In genomic region chr6:100127221-100128143, GRCm38 (mm10) we compare ENCODE assay signal across 8 mouse cellular contexts.
DNase-seq lines count a peak whose midpoint lies in the region; ATAC-seq and TF ChIP-seq lines count a peak whose summit lies in the region.

No protein-coding gene starts in this region.

- DNase-seq in forebrain, embryonic 11.5 days (ENCODE audit: low spot score) = peak; percentile 58
- no peak for DNase-seq in forebrain, embryonic 10.5 days (ENCODE audit: extremely low spot score, low spot score)
- peak; percentile 95 for DNase-seq in kidney, postnatal 10 days
- DNase-seq in liver, embryonic 11.5 days (ENCODE audit: low spot score) = no peak
- DNase-seq in yolk sac, embryonic 10.5 days (ENCODE audit: low spot score) = peak; percentile 75

- no peak for ATAC-seq in forebrain, embryonic 11.5 days (replicated peaks; ENCODE audit: low FRiP score)
- peak; percentile 49; the same call in 1 of the 2 replicates for ATAC-seq in forebrain, embryonic 12.5 days (ENCODE audit: low FRiP score)
- ATAC-seq in heart, embryonic 14.5 days (ENCODE audit: insufficient number of reproducible peaks, insufficient read depth, low FRiP score, low read depth) = peak; percentile 65
- ATAC-seq in liver, embryonic 11.5 days (replicated peaks; ENCODE audit: low FRiP score) = 0 out of 2 replicates have a peak, but pooled peaks have one; percentile 10

- 60% methylated on average over 15 of the region's 15 CpGs for WGBS in forebrain, embryonic 11.5 days
- WGBS in forebrain, embryonic 10.5 days = 55% methylated on average over 15 of the region's 15 CpGs
- WGBS in forebrain, embryonic 12.5 days = 46% methylated on average over 15 of the region's 15 CpGs
- 25% methylated on average over 15 of the region's 15 CpGs for WGBS in heart, embryonic 14.5 days
- WGBS in liver, embryonic 11.5 days = 60% methylated on average over 15 of the region's 15 CpGs
- 21% methylated on average over 15 of the region's 15 CpGs for WGBS in olfactory bulb, adult 2 months

- H3K36me3 ChIP-seq in forebrain, embryonic 11.5 days (ENCODE audit: control insufficient read depth, insufficient read depth, low read length) = no peaks in the 10 kb centered on the region
- H3K36me3 ChIP-seq in forebrain, embryonic 10.5 days (replicated peaks) = no peaks in the 10 kb centered on the region
- no peaks in the 10 kb centered on the region for H3K36me3 ChIP-seq in forebrain, embryonic 12.5 days (replicated peaks)
- H3K36me3 ChIP-seq in heart, embryonic 14.5 days (ENCODE audit: control insufficient read depth, insufficient read depth, low read length) = no peaks in the 10 kb centered on the region
- H3K36me3 ChIP-seq in liver, embryonic 11.5 days (ENCODE audit: control insufficient read depth, insufficient read depth, low read length) = no peaks in the 10 kb centered on the region

- H3K27me3 ChIP-seq in forebrain, embryonic 11.5 days (ENCODE audit: control insufficient read depth, insufficient read depth, low read length) = no peaks in the 10 kb centered on the region
- H3K27me3 ChIP-seq in forebrain, embryonic 10.5 days (ENCODE audit: poor library complexity, severe bottlenecking) = peaks cover 95% of the 10 kb centered on the region
- H3K27me3 ChIP-seq in forebrain, embryonic 12.5 days = peaks cover 9% of the 10 kb centered on the region; the same call in 1 of the 2 replicates
- no peaks in the 10 kb centered on the region for H3K27me3 ChIP-seq in heart, embryonic 14.5 days (ENCODE audit: control insufficient read depth, insufficient read depth, low read length)
- no peaks in the 10 kb centered on the region for H3K27me3 ChIP-seq in liver, embryonic 11.5 days (replicated peaks; ENCODE audit: control insufficient read depth, insufficient read depth, low read length)

- no peak overlapping the region for H3K27ac ChIP-seq in forebrain, embryonic 11.5 days (ENCODE audit: low read depth, low read length)
- H3K27ac ChIP-seq in forebrain, embryonic 10.5 days = no peak overlapping the region
- H3K27ac ChIP-seq in forebrain, embryonic 12.5 days = no peak overlapping the region
- peak overlapping the region; percentile 14 to 64; a peak in 3 of 4 replicates for H3K27ac ChIP-seq in heart, embryonic 14.5 days (replicated peaks in 1 of 2; ENCODE audit: control insufficient read depth in 1 of 2, insufficient read depth in 1 of 2, low read depth in 2 of 2, low read length in 2 of 2)
- H3K27ac ChIP-seq in liver, embryonic 11.5 days (ENCODE audit: low read depth, low read length) = no peak overlapping the region
- peak overlapping the region; percentile 50; the same call in 1 of the 2 replicates for H3K27ac ChIP-seq in olfactory bulb, adult 2 months (ENCODE audit: insufficient read depth, low read depth, low read length)

- H3K4me3 ChIP-seq in forebrain, embryonic 11.5 days (ENCODE audit: low read depth, low read length) = no peak overlapping the region
- no peak overlapping the region for H3K4me3 ChIP-seq in forebrain, embryonic 10.5 days
- no peak overlapping the region for H3K4me3 ChIP-seq in forebrain, embryonic 12.5 days (replicated peaks)
- H3K4me3 ChIP-seq in heart, embryonic 14.5 days (ENCODE audit: control insufficient read depth in 1 of 2, insufficient read depth in 1 of 2, low read depth in 1 of 2, low read length in 2 of 2) = no peak overlapping the region
- H3K4me3 ChIP-seq in liver, embryonic 11.5 days (ENCODE audit: low read depth, low read length) = no peak overlapping the region
- no peak overlapping the region for H3K4me3 ChIP-seq in olfactory bulb, adult 2 months (ENCODE audit: insufficient read depth, low read depth, low read length)

- H3K4me2 ChIP-seq in forebrain, embryonic 11.5 days (ENCODE audit: low read depth, low read length, severe bottlenecking) = no peak overlapping the region
- H3K4me2 ChIP-seq in forebrain, embryonic 12.5 days = no peak overlapping the region
- H3K4me2 ChIP-seq in heart, embryonic 14.5 days (ENCODE audit: low read length) = peak overlapping the region; percentile 33; the same call in 1 of the 2 replicates
- H3K4me2 ChIP-seq in liver, embryonic 11.5 days = no peak overlapping the region

- TF ChIP-seq POLR2A in olfactory bulb, adult 2 months (IDR thresholded peaks at IDR 0.05; ENCODE audit: insufficient read depth, low read depth, low read length) = no peak

- no peak overlapping the region for H3K9ac ChIP-seq in forebrain, embryonic 11.5 days (ENCODE audit: low read length)
- no peak overlapping the region for H3K9ac ChIP-seq in forebrain, embryonic 12.5 days
- H3K9ac ChIP-seq in heart, embryonic 14.5 days (ENCODE audit: low read length) = no peak overlapping the region
- no peak overlapping the region for H3K9ac ChIP-seq in liver, embryonic 11.5 days (ENCODE audit: low read depth, low read length)

- H3K9me3 ChIP-seq in forebrain, embryonic 11.5 days (ENCODE audit: control insufficient read depth, low read length) = no peaks in the 10 kb centered on the region; the same call in 1 of the 2 replicates
- no peaks in the 10 kb centered on the region for H3K9me3 ChIP-seq in forebrain, embryonic 10.5 days
- H3K9me3 ChIP-seq in forebrain, embryonic 12.5 days = no peaks in the 10 kb centered on the region
- no peaks in the 10 kb centered on the region for H3K9me3 ChIP-seq in heart, embryonic 14.5 days (ENCODE audit: control insufficient read depth, low read length)
- H3K9me3 ChIP-seq in liver, embryonic 11.5 days (ENCODE audit: control insufficient read depth, low read length) = no peaks in the 10 kb centered on the region

- peaks cover 2% of the 10 kb centered on the region; the same call in 1 of the 2 replicates for H3K4me1 ChIP-seq in forebrain, embryonic 11.5 days (replicated peaks; ENCODE audit: control insufficient read depth, insufficient read depth, low read length)
- H3K4me1 ChIP-seq in forebrain, embryonic 10.5 days = peaks cover 13% of the 10 kb centered on the region
- peaks cover 8% of the 10 kb centered on the region for H3K4me1 ChIP-seq in forebrain, embryonic 12.5 days
- peaks cover 15 to 33% of the 10 kb centered on the region in 2 experiments for H3K4me1 ChIP-seq in heart, embryonic 14.5 days (ENCODE audit: control insufficient read depth in 2 of 2, insufficient read depth in 2 of 2, low read length in 2 of 2)
- H3K4me1 ChIP-seq in liver, embryonic 11.5 days (replicated peaks; ENCODE audit: control insufficient read depth, insufficient read depth, low read length) = no peaks in the 10 kb centered on the region
- peaks cover 20% of the 10 kb centered on the region for H3K4me1 ChIP-seq in olfactory bulb, adult 2 months (ENCODE audit: control insufficient read depth, insufficient read depth, low read length)

- no peak for TF ChIP-seq CTCF in olfactory bulb, adult 2 months (IDR thresholded peaks at IDR 0.05; ENCODE audit: insufficient read depth, low read depth, low read length)

Comparison
In these comparisons a context has a peak if more than half of its experiments do, and no peak if none do; other contexts are left out.
1. DNase-seq: peak in forebrain, embryonic 11.5 days (single experiment), kidney, postnatal 10 days (single experiment) and yolk sac, embryonic 10.5 days (single experiment); none in forebrain, embryonic 10.5 days (single experiment) and liver, embryonic 11.5 days (single experiment).
2. H3K27ac ChIP-seq: peak in heart, embryonic 14.5 days (2 of 2) and olfactory bulb, adult 2 months (single experiment); none in forebrain, embryonic 11.5 days (single experiment), forebrain, embryonic 10.5 days (single experiment), forebrain, embryonic 12.5 days (single experiment) and liver, embryonic 11.5 days (single experiment).